Mouse (Mus musculus) CD4-positive, CD25-positive, alpha-beta regulatory T cell, adult 2 months (primary cell): ENCODE results near the gene Pde1a.

Source experiments
- DNase-seq: peaks from one replicate; pipeline ENCODE4 v3.0.0-alpha.2; 2012; ENCODE audit warnings: low read depth, low spot score

The Pde1a gene

DNA sequence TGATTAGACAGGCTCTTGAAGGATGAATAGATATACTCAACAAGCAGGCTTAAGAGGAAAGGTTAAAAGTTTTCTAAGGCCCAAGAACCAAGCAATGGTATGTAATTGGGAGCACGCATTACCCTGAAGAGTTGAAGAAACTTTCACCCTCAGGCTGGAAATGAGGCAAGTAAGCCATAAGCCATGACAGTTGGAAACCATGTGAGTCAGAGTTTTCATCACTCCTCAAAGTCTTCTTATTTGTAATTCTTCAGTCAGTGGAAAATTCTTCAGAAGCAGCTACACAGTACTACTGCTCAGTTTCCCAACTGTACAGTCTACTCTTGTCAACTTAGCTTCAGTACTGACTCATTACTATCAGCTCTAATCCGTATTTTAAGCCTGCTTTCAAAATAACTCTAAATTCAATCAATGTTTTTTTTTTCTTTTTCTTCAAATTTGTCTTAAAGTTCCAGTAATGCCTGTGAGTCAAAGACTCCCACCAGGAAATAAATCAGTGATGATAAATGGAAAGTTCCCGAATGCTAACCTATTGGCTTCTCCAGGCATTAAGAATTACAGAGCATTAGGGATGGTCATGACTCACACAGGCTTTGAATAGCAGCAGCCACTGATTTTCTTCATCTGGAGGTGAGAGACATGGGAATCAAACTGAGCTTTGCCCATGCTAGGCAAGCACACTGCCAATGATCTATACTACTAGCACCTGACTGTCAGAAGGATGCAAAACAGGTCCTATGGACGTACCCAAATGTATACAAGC, 82.3 kb downstream of the Pde1a start:
- no peak for DNase-seq

DNA sequence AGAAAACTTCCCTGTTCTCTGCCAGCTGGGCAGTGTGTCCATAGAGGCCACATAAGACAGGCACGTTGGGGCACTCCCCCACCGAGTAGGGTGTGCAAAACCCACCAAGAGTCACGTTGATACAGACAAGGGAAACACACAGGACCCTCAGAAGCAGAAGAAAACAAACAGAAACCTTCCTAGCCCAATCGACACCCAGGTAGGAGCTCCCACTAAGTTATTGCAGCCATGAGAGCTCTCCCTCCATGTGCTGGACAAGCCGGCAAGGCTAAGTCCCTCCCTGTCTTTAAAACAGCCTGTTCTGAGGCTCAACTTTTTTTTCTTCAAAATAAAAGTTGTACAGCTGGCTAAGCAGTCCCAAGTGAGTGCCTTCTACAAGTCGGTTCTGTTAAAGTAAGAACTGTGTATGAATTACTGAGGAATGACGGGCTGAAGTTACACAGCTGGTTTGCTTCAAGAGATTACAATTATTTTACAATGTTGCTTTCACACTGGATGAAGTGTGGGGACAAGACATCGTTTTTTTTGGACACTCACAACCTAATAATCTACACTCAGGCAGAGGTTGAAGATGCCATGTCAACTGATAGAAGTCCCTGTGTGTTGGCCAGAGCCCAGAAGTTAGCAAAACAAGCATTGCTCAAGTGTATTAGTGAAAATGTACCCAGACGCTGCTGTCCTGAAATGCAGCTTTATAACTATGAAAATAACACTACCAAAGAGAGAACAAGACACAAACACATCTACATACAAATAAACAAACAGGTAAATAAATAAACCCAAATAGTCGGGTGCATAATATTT, 90.4 kb downstream of the Pde1a start:
- no peak for DNase-seq

GRCm38 (mm10) chr2:80037971-80038370, 91.3 kb downstream of the Pde1a start:
- no peak for DNase-seq

- no peak for DNase-seq
Observed at GRCm38 (mm10) chr2:80029051-80029450, 100.2 kb downstream of the Pde1a start.

GRCm38 (mm10) chr2:80026053-80026452, 103.2 kb downstream of the Pde1a start:
- no peak for DNase-seq

DNA sequence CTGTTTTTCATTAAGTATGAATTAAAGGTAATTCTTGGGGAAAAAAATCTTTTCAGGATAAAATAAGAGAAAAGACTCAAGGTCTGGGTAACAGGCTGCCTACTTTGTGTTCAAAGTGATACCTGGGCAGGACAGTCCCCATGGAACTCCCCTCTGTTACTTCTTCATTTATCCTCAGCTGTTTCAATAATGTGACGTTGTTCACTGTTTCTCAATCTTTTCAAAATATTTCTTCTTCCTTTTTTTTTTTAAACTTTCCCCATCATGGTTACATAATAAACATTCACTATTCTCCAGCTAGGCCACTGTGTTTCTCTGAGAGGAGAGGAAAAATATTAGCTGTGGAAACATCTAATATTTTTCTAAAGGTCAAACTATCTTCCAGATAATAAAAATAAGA, 103.7 kb downstream of the Pde1a start:
- no peak for DNase-seq

DNA sequence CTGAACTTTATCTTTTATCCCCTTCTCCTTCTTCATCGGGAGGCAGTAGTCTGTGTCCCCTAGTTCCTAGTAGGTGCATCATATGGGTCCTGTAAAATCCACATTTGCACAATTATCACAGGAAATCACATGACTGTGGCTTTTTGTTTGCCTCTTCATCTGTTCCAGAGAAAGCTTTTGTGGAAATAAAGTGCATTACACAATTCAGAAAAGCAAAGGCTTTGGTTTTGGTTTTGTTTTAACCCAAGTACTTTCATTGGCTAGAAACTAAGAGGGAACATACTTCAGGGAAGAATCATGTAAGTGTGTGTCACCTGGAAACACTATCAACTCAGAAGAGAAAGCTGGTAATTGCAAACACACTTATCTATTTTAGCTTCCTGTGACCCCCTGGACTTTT, 104.2 kb downstream of the Pde1a start:
- no peak for DNase-seq

- DNase-seq: no peak
Observed at GRCm38 (mm10) chr2:80014161-80014560, 115.1 kb downstream of the Pde1a start.

DNA sequence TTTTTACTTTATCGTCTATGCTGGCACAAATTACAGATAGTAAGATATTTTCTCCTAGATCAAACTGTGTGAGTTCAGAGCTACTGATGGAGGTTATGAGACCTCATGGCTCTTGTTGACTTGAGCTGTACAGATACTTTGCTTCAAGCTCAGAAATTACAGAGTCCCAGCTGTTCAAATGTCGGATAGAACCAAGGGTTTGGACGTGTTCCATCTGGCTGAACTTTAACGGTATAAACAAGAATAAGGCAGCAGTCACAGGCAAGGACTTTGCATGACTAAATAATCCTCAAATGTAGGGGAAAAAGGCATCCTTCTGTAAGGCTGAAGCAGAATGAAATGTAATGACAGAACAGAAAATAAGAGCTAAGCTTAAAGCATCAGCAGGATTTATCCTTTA, 116.2 kb downstream of the Pde1a start:
- DNase-seq: no peak

DNA sequence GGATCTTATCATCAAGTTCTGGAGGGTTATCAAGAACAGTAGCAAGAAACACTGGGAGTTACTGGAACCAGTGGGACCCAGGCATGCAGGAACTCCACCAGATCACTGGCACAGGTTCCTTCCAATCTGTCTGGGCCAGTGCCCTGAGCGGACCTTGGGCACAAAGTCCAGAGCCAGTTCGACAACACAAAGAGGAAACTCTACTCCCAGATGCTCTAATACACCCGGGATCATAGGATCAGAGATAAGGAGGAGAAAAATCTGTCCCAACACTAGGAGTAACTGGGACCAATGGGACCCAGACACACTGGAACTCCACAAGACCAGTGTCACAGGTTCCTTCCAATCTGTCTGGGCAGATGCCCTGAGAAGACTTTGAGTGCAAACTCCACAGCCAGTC, 130.1 kb downstream of the Pde1a start:
- no peak for DNase-seq

GRCm38 (mm10) chr2:79998460-79998859, 130.8 kb downstream of the Pde1a start:
- no peak for DNase-seq

GRCm38 (mm10) chr2:79991642-79992041, 137.6 kb downstream of the Pde1a start:
- DNase-seq: no peak

GRCm38 (mm10) chr2:79983778-79984177, 145.5 kb downstream of the Pde1a start:
- DNase-seq: no peak

- DNase-seq: no peak
Observed at GRCm38 (mm10) chr2:79983222-79983632, 146.0 kb downstream of the Pde1a start.

GRCm38 (mm10) chr2:79981781-79982180, 147.5 kb downstream of the Pde1a start:
- DNase-seq: no peak

GRCm38 (mm10) chr2:79978992-79979391, 150.3 kb downstream of the Pde1a start:
- DNase-seq: no peak

DNA sequence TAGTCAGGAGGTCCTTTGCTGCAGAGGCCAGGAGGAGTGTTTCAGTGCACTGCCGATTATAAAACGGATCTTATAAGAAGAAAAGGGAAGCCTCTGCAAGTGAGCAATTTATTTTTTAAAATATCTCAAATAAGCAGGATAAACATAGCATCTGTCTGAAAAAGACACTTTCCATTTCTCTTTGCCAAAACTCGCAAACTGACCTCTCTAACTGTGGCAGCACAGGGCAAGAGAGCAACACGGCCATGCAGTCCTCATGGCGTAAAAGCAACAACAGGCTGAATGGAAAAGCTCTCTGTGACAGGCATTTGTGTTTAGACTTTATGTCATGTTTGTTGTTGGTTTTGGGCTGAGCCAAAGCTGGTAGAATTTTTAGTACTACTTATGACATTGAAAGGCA, 152.0 kb downstream of the Pde1a start:
- DNase-seq: no peak

- no peak for DNase-seq
Observed at GRCm38 (mm10) chr2:79975947-79976346, 153.3 kb downstream of the Pde1a start.

DNA sequence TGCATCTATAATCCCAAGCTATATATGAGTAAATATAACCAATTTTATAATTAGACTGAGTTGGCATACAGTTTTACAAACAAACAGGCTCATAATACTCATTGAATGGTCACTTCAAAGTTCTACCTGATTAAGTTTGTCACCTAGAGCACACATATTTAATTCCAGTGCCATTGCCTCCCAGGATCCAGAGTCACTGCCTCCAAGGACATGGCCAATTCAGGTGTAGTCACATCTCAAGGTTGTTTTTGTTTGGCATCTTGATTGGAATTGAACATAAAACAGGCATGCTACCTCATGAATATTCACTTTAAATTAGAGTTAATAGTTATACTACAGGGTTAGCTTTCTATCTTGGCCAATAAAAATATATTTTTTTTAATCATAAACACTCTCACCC, 157.0 kb downstream of the Pde1a start:
- DNase-seq: no peak

- DNase-seq: no peak
Observed at GRCm38 (mm10) chr2:79969594-79969993, 159.7 kb downstream of the Pde1a start.

- no peak for DNase-seq
Observed at GRCm38 (mm10) chr2:79966681-79967506, 162.4 kb downstream of the Pde1a start.

DNA sequence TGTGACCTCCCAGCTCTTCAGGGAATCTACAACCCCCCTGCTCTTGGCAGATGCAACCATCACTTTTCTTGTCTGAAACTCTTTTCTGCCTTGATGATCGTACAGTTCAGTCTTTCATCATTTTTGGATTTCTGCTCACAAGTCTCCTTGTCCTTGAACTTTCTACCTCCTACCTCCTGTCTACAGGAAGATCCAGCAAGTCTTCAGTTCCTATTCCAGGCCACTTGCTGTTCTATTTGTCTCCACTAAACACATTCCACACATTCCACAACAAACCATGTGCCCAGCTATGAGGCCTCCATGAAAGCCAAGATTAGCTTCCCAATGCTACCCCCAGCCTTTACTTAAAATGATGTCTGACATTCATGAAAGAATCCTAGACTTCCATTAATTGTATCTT, 163.2 kb downstream of the Pde1a start:
- no peak for DNase-seq
